ENCODE assay signal across 32 mouse cellular contexts in the genomic region with DNA sequence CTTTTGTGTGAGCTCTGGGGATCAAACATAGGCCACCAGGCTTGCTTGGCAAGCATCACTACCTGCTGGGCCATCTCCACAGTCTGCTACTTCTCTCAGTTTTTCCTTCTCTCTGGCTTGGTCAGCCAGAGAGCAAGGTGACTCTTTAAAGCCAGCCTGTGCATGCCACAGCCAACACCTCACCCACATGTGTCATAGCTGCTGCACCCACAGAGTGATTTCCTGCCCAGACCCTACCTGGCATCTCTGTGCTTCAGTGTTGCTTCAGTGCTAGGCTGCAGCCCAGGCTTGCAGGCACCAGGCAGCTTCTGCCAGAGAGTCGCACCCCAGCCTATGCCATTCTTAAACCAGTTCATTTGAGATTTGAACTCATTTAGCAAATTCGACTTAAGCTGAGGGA. TPM values are rescaled to one million over a fixed set of nuclear protein-coding genes. Genes with fewer than 3 reads are reported as not detected.
"Had no signal": no experiment of that assay in that cellular context is flagged by ENCODE, and none has a peak within 500 bp of the region (broad histone marks: within the 10 kb centered on the region; RNA-seq: fewer than 3 reads in every experiment).

No protein-coding gene starts in this region.

- H3K4me3 ChIP-seq: heart, adult 2 months; heart, embryonic 13.5 days; heart, embryonic 15.5 days; hindbrain, embryonic 10.5 days; hindbrain, embryonic 12.5 days; intestine, embryonic 15.5 days; layer of hippocampus, adult 2 months; left cerebral cortex, adult 2 months; limb, embryonic 13.5 days; limb, embryonic 15.5 days; liver, embryonic 12.5 days had no signal

- H3K27me3 ChIP-seq: hindbrain, embryonic 12.5 days; intestine, embryonic 15.5 days; limb, embryonic 13.5 days; limb, embryonic 15.5 days; liver, embryonic 12.5 days had no signal

- H3K36me3 ChIP-seq: heart, embryonic 13.5 days; heart, embryonic 15.5 days; hindbrain, embryonic 10.5 days; hindbrain, embryonic 12.5 days; intestine, embryonic 15.5 days; limb, embryonic 13.5 days; limb, embryonic 15.5 days; liver, embryonic 12.5 days had no signal

- H3K27ac ChIP-seq: heart, adult 2 months; heart, embryonic 13.5 days; heart, embryonic 15.5 days; hindbrain, embryonic 10.5 days; hindbrain, embryonic 12.5 days; hindbrain, embryonic 14.5 days; intestine, embryonic 15.5 days; layer of hippocampus, adult 2 months; left cerebral cortex, adult 2 months; limb, embryonic 13.5 days; limb, embryonic 15.5 days; liver, embryonic 12.5 days had no signal

- DNase-seq: gastrocnemius, postnatal 14 days; gastrocnemius, postnatal 36 days; heart, adult 11 months; heart, adult 2 months; heart, postnatal 4 days; kidney, adult 18-20 months; kidney, adult 8-10 months; kidney, postnatal 10 days; kidney, postnatal 4 days had no signal

- H3K4me2 ChIP-seq: heart, embryonic 11.5 days; heart, embryonic 13.5 days; heart, embryonic 15.5 days; hindbrain, embryonic 12.5 days; hindbrain, embryonic 14.5 days; intestine, embryonic 15.5 days; limb, embryonic 13.5 days; limb, embryonic 15.5 days; liver, embryonic 12.5 days had no signal

- H3K4me1 ChIP-seq: intestine, embryonic 15.5 days; limb, embryonic 13.5 days; limb, embryonic 15.5 days had no signal

- H3K9me3 ChIP-seq: heart, embryonic 13.5 days; heart, embryonic 15.5 days; hindbrain, embryonic 10.5 days; hindbrain, embryonic 12.5 days; intestine, embryonic 15.5 days; limb, embryonic 13.5 days; limb, embryonic 15.5 days; liver, embryonic 12.5 days had no signal

- H3K9ac ChIP-seq: heart, embryonic 13.5 days; heart, embryonic 15.5 days; hindbrain, embryonic 12.5 days; hindbrain, embryonic 14.5 days; intestine, embryonic 15.5 days; limb, embryonic 15.5 days; liver, embryonic 12.5 days had no signal

- ATAC-seq: hindbrain, embryonic 16.5 days; intestine, embryonic 15.5 days; intestine, postnatal 0 days; liver, embryonic 12.5 days had no signal

RNA-seq across cellular contexts. Expression of a gene that starts 13.9 kb away (rescaled TPM):
- total RNA-seq: liver, adult 2 months had no signal
- polyA plus RNA-seq: liver, adult 2 months had no signal

RNA-seq across cellular contexts. Expression of a gene that starts 50.9 kb away (rescaled TPM):
- total RNA-seq: gastrocnemius, adult 18-20 months; gastrocnemius, adult 8-10 months; gastrocnemius, postnatal 14 days; gastrocnemius, postnatal 36 days; heart, adult 2 months; heart, postnatal 25 days; heart, postnatal 4 days; layer of hippocampus, adult 2 months; layer of hippocampus, postnatal 10 days; layer of hippocampus, postnatal 25 days; left cerebral cortex, adult 2 months; left cerebral cortex, postnatal 14 days; left cerebral cortex, postnatal 36 days; liver, adult 2 months had no signal
- polyA plus RNA-seq: gonadal fat pad, adult 2 months; heart, adult 2 months; liver, adult 2 months had no signal
